Mouse (Mus musculus): ENCODE measurements around the gene Dtymk.

GRCm38 (mm10) chr1:93795886-93796285 is 5.8 kb downstream of the Dtymk start:
- TF ChIP-seq CTCF (IDR thresholded peaks at IDR 0.05; ENCODE audit: low read depth, low read length) (no peak), POLR2A (IDR thresholded peaks at IDR 0.05; ENCODE audit: insufficient read depth, low read length) (no peak), EP300 (IDR thresholded peaks at IDR 0.05; ENCODE audit: insufficient read depth, low read depth, low read length) (no peak)

All from ES-Bruce4 (cell line).